Mouse (Mus musculus) kidney, adult 2 months (tissue): Measurements from ENCODE around the gene Mllt10.

Experiments used
- CTCF ChIP-seq: fragments of 200-500 bp; conservative IDR thresholded peaks from 2 replicates; pipeline ENCODE4 v1.5.1; 2011; ENCODE audit warnings: low read depth, mild to moderate bottlenecking, control low read depth, low read length, moderate library complexity, mixed read lengths; ENCODE audit not compliant: insufficient read depth, insufficient read length
- POLR2A ChIP-seq: fragments of 200-500 bp; IDR thresholded peaks from one replicate; pipeline ENCODE4 v1.6.1; 2011; ENCODE audit warnings: low read depth, low read length, control low read depth

- TF ChIP-seq CTCF (no peak), POLR2A (no peak)
Observed at GRCm38 (mm10) chr2:18188367-18188766, 133.3 kb downstream of the Mllt10 start.
